Mouse (Mus musculus) fibroblast of lung, adult 2 months (primary cell): ENCODE results near the gene Abcc5.

ENCODE experiments used
- DNase-seq: peaks from one replicate; pipeline ENCODE4 v3.0.0-alpha.2; 2011; ENCODE audit warnings: low read depth

Abcc5 gene

GRCm38 (mm10) chr16:20359643-20360295, 66.4 kb downstream of the Abcc5 start:
- DNase-seq: no peak

DNA sequence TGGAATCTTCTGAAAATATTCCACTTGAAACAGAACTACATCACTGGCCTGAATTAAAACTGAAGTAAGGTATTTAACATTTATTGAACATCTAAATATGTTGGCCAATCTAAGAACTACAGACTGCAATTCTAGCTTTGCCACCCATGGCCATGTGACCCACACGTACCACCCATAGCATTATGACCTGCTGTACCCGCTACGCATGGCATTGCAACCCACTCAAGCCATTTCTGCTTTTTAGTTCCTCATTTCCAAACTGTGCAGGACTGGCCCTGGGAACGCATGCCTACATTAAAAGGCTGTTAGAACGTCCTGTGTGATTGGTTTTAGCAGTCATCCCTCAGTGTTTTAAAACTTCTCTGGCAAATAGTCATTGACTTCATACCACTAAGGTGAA, 68.4 kb downstream of the Abcc5 start:
- no peak for DNase-seq

DNA sequence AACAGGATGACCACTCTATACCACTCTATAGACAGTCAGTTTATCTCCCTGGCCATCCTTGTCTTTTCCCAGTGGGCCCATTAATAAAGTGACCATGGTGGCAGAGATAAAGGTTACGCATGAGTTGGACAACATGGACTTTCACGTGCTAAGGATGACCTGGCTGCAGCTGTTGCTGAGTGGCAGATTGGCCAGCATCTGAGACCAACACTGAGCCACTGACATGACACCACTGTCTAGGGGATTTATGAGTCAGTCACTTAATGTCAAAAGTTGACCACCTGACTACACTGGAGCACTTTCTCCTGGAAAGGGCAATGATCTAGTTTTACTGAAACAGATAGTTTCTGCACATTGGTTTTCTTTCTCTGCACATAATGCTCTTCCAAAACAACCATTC, 71.4 kb downstream of the Abcc5 start:
- no peak for DNase-seq

DNA sequence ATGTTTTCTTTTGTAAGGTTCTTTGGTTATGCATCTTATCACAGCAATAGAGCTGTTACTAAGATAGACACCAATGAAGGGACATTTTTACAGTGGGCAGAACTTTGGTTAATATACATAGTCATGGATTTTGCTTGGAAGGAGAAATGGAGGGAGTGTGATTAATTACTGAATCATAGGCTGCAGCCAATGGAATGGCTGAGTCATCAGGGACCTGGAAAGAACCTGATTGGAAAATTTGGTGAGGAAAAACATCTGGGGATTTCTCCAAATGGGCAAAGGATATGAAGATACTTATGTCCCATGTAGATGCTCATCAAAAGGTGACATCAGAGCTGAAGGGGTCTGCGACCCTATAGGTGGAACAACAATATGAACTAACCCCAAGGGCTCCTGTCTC, 72.2 kb downstream of the Abcc5 start:
- DNase-seq: peak; percentile 51

GRCm38 (mm10) chr16:20345464-20345863, 80.7 kb downstream of the Abcc5 start:
- no peak for DNase-seq

DNA sequence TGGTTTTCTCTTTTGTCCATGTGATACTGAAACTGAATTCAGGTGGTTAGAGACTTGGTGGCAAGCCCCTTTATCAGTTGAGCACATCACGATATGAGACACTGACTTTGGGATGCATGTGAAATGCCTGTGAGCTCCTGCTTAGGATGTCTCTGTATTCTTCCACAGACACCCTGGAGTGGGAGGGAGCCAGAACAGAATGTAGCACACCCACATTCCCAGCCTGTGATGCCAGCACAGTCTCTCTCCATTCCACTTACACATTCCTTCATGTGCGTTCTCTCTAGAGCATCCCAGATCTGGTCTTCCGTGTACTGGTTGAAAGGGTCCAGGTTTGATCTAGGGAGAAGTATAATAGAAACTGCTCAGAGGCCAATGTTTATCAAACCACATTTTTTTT, 87.6 kb downstream of the Abcc5 start:
- no peak for DNase-seq

DNA sequence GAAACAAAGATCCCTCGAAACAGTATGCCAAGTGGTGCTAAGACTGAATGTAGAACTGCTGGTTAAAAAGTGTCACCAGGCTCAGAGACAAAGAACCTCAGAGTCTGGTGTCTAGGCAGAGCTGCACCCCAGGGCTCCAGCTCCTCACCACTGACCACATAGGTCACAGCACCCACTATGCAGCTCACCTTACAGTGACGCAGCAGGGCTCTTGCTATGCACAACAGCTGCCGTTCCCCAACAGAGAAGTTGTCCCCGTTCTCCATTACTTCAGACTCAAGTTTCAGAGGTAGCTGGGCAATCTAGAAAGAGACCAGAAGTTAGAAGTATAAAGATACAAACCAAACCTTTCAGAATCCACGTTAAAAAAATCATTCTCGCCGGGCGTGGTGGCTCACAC, 91.3 kb downstream of the Abcc5 start:
- no peak for DNase-seq

DNA sequence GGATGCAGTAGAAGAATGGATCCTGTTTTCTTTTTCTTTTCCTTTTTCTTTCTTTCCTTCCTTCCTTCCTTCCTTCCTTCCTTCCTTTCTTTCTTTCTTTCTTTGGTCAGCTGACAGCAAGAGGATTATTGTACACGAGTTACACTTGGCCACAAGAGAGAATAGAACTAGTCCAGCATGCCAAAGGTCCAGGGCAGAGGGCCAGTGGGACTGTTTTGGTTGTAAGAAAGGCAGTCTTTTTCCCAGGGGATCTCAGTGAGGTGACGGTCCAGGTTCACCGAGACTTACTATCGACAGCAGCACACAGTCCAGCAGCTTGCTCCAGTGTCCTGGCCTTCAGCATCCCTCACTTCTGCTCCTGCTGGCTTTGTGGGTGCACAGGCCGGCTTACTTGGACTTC, 97.9 kb downstream of the Abcc5 start:
- DNase-seq: no peak

- DNase-seq: no peak
These were observed 100.9 kb downstream of the Abcc5 start, which contains the start of gene Cyp2ab1 for GRCm38 (mm10) chr16:20325286-20325685. Gene Cyp2ab1, minus strand, starts transcription at chr16:20325404.

- no peak for DNase-seq
These were observed 102.3 kb downstream of the Abcc5 start for GRCm38 (mm10) chr16:20323907-20324306.

- DNase-seq: no peak
These were observed 103.9 kb downstream of the Abcc5 start for GRCm38 (mm10) chr16:20322274-20322673.

GRCm38 (mm10) chr16:20316770-20317169, 109.4 kb downstream of the Abcc5 start:
- DNase-seq: no peak

- DNase-seq: no peak
These were observed 110.9 kb downstream of the Abcc5 start for GRCm38 (mm10) chr16:20315266-20315665.

- DNase-seq: no peak
These were observed 113.9 kb downstream of the Abcc5 start for GRCm38 (mm10) chr16:20312272-20312671.

- peak; percentile 81 for DNase-seq
These were observed 124.2 kb downstream of the Abcc5 start, which contains the start of gene Parl for GRCm38 (mm10) chr16:20301770-20302649. Gene Parl, minus strand, starts transcription at chr16:20302387.

- DNase-seq: no peak
These were observed 126.1 kb downstream of the Abcc5 start for GRCm38 (mm10) chr16:20300076-20300475.
